Mouse (Mus musculus): ENCODE data around the gene Syt14.

DNA sequence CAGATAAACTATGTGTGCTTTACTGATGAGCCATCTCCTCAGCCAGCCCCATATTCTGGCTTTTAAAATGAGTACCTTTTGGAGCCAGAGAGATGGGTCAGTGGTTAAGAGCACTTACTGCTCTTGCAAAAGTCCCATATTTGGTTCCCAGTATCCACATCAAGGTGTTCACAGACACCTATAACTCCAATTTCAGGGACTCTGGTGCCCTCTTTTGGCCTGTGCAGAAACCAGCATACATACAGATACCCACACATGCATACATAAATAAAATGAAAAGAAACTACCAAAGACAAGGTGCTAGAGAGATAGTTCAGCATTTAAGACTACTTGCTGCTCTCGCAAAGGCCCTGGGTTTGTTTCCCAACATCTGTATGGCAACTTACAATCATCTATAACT is 48.4 kb upstream of the Syt14 start:
- TF ChIP-seq CTCF (IDR thresholded peaks at IDR 0.05; ENCODE audit: low read depth) (no peak), EP300 (IDR thresholded peaks at IDR 0.05; ENCODE audit: low read depth) (no peak)

Data from heart, postnatal 0 days (tissue).